Mouse (Mus musculus) gastrocnemius, adult 2 months (tissue): ENCODE data around the gene Abhd12. TPM values are rescaled to one million over a fixed set of nuclear protein-coding genes. Genes with fewer than 3 reads are reported as not detected.

ENCODE experiments used
- DNase-seq: peaks from one replicate; pipeline ENCODE4 v3.0.0; 2022
- H3K27ac ChIP-seq: fragments of 200-600 bp; 2 replicates; pipeline ENCODE4 v1.8.1; 2022; ENCODE audit warnings: mild to moderate bottlenecking
- H3K4me3 ChIP-seq: fragments of 200-600 bp; 2 replicates; pipeline ENCODE4 v1.8.1; 2022; ENCODE audit warnings: mild to moderate bottlenecking, moderate library complexity
- CTCF ChIP-seq: fragments of 200-600 bp; IDR thresholded peaks from 2 replicates; pipeline ENCODE4 v1.8.1; 2022; ENCODE audit warnings: antibody characterized with exemption, mild to moderate bottlenecking, moderate library complexity
- intact Hi-C: fragments of 180-260 bp; cut with DNase I; formaldehyde crosslinking; loops from one replicate; pipeline ENCODE4 v1.15.1; 2025
- total RNA-seq, 2 experiments: library from RNA; stranded (reverse); gene quantifications; 2 replicates each; pipeline ENCODE4 v1.2.3; 2021

Gene Abhd12
- total RNA-seq, 2 experiments from 2014 or later, result 24.3 to 25.4 TPM

DNA sequence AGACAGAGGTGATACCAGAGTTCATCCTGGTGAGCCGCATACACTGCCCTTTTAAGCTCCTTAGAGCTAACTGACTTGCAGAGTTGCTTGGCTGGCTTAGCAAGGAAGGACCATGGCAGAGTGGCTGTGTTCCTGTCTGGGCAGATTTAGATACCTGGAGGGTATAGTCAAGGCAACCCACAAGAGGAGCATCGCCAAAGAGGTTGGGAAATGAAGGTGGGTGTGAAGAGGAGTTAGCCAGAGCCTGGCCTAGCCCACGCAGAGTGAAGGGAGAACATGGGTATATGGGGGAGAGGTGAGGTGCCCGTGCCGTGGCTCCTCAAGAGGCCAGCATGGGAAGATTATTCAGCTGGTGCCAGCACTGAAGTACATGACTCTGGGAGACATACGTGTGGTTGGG lies 91.7 kb downstream of the Abhd12 start:
- H3K27ac ChIP-seq, result no peak overlapping the region
- no peak for TF ChIP-seq CTCF

DNA sequence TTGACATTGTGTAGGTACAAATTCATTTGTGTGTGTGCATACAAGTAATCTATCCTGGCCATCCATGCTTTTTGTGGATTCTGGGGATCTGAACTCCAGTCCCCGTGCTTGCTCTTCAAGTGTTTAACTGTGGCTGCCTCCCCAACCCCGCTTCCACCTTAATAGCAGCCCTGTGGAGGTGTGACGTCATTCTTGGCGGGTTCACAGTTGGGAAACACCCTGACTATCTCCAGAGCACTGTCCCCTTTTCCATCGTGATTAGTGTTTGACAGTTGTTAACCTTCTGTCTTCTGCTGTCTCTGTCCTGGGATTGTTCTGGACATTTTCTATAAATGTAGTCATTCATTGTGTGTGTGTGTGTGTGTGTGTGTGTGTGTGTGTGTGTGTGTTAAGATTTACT lies 93.9 kb downstream of the Abhd12 start:
- no peak overlapping the region for H3K27ac ChIP-seq
- no peak for DNase-seq
- TF ChIP-seq CTCF, result no peak
- intact Hi-C loops, result no loop called here
- H3K4me3 ChIP-seq, result no peak overlapping the region

More for the DNA sequence above, 91.7 kb downstream of the Abhd12 start:
- intact Hi-C loops, result no loop called here
- no peak for DNase-seq
- H3K4me3 ChIP-seq, result no peak overlapping the region

DNA sequence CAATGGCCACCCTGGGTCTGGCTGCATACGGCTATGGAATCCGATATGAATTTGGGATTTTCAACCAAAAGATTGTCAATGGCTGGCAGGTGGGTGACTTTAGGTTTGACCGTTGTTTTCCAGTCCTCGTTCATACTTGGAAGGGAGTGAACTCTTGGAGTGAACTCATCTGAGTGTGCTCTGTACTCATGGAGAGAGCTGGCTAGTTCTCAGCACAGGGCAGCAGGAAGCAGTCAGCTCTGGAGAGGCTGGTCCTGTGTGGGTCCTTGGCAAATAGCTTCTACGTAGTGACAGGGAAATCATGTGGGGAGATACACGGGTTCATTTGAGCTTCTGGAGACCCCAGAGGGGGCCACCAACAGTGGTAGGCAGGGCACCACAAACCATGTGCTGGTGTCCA lies 95.7 kb downstream of the Abhd12 start:
- no peak for TF ChIP-seq CTCF
- Histone ChIP-seq H3K4me3 (no peak overlapping the region), H3K27ac (no peak overlapping the region)
- no peak for DNase-seq
- intact Hi-C loops, result no loop called here

DNA sequence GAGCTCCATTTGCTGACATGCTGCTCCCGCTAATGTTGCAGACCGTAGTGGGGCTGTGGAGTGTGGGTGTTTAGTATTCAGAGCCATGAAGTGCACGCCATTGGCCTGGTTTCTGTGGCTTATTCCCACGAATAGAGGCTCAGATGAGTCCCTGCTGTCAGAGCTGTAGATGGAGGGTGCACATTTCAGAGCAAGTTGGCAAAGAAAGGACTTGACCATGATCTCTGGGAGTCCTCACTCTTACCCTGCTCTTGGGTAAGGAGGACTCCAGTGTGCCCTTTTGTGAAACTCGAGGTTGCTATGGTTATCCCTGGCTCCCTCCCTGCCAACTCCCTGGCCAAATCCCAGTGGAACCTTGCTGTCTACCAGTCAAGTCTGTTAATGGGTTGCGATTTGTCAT lies 96.2 kb downstream of the Abhd12 start:
- H3K27ac ChIP-seq, result no peak overlapping the region
- H3K4me3 ChIP-seq, result no peak overlapping the region
- TF ChIP-seq CTCF, result no peak
- no peak for DNase-seq
- intact Hi-C loops, result no loop called here

DNA sequence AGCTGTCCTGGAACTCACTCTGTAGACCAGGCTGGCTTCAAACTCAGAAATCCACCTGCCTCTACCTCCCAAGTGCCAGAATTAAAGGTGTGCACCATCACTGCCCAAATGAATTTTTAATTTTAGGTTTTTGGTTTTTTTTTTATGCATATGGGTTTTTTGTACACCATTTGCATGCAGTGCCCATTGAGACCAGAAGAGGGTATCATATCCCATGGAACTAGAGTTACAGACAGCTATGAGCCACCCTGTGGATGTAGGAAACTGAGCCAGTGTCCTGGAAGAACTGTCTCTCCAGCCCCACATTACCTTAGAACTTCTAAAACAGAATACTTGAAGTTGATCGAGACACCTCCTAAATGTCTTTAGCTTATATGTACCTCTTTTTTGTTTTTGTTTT lies 101.5 kb downstream of the Abhd12 start:
- peak; percentile 63 for TF ChIP-seq CTCF
- Histone ChIP-seq H3K27ac (no peak overlapping the region), H3K4me3 (no peak overlapping the region)
- intact Hi-C loops, result loop anchor here (2.0 kb wide), 1 partner anchor 198 kb away; no protein-coding TSS in a partner anchor
- DNase-seq, result no peak

DNA sequence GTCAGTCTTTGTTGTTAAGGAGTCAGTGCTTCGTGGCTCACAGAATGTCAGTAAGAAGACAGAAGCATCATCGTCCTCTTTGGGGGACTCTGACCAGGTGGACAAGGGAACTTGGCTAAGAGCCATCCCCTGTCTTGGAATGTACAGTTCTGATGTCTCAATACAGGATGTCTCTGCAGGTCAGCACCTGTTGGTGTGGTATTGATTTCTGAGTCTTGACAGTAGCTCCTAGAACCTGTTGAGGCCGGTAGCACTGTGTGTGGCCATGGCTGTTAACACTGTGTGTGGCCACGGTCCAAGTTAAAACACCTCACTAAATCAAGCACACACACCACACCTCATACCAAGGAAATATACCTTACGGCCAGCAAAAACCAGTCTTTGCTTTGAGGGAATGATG lies 103.9 kb downstream of the Abhd12 start:
- Histone ChIP-seq H3K27ac (no peak overlapping the region), H3K4me3 (no peak overlapping the region)
- no peak for DNase-seq
- TF ChIP-seq CTCF, result no peak
- intact Hi-C loops, result no loop called here

DNA sequence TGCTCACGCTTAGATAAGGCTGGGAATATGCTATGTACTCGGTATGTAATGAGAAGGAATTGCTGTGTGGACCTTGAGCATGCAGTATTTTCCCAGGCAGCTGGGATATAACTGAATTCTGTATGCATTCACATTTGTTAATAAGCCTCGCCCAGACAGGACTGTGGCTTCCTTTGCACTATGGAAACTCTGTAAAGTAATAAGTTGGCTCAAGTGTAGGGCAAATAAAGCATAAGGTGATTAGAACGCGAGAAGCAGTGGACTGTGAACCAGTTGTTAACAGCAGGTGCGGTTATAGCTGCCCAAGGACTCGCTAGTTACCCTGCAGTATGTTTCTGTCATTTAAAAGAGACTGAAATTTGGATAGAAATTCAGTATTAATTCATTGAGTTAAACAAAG lies 106.5 kb downstream of the Abhd12 start:
- no peak for TF ChIP-seq CTCF
- DNase-seq, result no peak
- no peak overlapping the region for H3K4me3 ChIP-seq
- intact Hi-C loops, result no loop called here
- H3K27ac ChIP-seq, result no peak overlapping the region

DNA sequence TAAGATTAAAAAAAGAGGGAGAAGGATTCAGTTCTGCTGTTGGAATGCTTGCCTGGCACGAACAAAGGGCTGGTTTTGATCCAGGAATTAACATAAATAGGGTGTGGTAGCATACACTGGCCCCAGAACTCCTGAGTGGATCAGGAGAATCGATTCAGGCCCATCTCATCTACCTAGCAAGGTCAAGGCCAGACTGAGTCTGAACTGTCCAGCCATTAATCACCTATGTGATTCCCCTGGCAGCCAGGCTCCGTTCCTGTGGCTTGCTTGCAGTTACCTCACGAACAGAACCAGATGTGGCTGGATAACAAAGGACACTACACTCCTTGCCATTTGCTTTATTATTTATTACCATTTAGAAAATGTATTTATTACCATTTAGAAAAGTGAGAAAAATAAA lies 111.2 kb downstream of the Abhd12 start:
- no peak overlapping the region for H3K4me3 ChIP-seq
- intact Hi-C loops, result no loop called here

DNA sequence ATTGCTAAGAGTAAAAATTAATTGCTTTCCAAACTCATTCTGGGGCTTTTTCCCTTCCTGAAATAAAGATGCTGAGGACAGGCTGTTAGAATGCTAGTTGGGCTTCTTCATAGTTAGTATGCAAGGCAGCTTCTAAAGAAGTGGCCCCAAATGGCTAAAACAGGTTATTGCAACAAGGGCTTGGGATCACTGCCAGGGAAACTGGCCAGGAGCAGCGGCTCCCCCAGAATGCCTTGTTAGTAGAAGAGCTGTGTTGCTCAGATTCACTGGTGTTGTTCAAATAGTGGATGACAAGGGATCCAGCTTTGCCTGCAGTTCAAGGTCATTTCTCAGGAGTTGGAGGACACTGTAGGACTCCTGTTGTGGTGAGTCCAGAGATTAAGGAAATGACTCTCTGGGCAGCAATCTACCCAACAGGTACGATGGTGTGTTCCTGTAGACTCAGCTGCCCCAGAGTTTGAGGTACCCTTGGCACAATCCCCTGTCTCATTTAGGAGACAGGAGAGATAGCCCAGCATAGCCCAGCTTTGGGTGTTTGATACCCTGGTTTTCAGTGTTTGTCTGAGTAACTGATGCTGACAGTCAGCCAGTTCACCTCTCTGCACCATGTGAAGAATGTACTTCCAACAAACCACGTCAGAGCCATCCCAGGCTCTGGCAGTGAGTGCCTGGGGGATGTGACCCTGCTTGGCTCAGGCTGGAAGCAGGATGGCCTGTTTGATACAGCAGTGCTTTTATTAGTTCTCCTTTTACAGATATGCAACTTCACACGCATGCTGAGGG lies 115.6 kb downstream of the Abhd12 start:
- Histone ChIP-seq H3K4me3 (peak overlapping the region; percentile 13), H3K27ac (0 out of 2 replicates have a peak overlapping the region, but pooled peaks have one; percentile 13)
- TF ChIP-seq CTCF, result peak; percentile 22; the same call in 1 of the 2 replicates
- intact Hi-C loops, result loop anchor here (5.0 kb wide), 1 partner anchor 37 kb away; no protein-coding TSS in a partner anchor
- DNase-seq, result peak; percentile 85

More for the DNA sequence above, 111.2 kb downstream of the Abhd12 start:
- no peak overlapping the region for H3K27ac ChIP-seq
- no peak for TF ChIP-seq CTCF
- no peak for DNase-seq

DNA sequence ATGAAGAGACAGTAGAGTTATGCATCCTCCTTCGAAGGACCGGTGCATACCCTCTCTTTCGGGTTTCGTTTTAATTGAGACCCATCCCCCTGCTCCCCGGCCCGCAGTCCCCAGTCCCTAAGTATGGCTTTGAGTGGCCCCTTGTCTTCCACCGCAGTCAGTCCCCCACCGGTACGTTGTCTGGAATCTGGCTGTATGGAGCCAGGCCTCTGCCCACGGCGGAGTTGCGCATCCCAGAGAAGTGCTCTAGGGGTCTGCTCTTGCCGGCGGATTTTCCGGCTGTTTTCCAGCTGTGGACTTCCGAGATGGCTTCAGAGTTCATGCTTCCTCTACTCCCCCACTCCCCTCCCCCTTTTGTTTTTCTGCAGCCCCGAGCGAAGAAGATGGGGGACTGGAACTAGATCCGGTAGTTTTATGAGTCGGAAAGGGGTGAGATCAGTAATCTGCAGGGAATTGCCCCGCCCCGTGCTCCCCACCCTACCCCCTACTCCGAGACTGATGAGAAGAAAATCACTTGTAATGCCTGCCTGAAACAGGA lies 117.2 kb downstream of the Abhd12 start:
- DNase-seq, result no peak
- intact Hi-C loops, result loop anchor here (5.0 kb wide), 1 partner anchor 35 kb away; no protein-coding TSS in a partner anchor
- no peak for TF ChIP-seq CTCF
- Histone ChIP-seq H3K27ac (peak overlapping the region; percentile 74), H3K4me3 (peak overlapping the region; percentile 95)

DNA sequence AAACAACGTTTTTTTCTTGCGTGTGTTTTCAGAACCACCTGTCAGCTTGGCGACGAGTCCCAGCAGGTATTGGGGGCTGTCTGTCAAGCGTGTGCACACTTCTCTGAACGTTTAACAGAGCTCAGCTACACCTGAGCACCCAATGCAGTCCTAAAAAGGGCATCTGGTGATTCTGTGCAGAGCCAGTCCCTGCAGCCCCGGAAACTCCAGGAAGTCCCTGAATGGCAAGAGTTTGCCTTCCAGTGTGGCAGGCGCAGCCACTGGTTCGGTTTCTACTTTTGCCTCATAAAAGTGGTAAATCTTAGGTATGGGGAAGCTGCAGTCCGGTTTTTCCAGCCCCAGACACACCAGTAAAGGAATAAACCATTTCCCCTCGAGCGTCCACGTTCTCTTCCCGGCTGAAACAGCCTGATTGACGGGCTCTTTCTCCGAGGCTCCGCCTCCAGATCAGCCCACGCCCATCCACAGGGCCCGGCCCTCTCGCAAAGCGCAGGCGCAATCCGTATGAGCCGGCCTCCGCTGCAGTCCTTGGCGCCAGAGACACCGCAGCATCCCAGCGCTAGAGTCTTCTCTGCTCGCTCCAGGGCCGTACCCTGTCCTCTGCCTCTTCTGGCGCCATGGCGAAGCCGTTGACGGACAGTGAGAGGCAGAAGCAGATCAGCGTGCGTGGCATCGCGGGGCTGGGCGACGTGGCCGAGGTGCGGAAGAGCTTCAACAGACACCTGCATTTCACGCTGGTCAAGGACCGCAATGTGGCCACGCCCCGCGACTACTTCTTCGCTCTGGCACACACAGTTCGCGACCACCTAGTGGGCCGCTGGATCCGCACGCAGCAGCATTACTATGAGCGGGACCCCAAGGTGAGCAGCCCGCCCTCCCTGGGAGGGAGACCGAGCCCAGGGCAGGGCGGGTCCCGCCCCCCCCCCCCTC lies 118.0 kb downstream of the Abhd12 start, which contains the start of gene Pygb:
TSS of gene Pygb (plus strand) at position 485 of the 930 bp plus-strand sequence.
- H3K4me3 ChIP-seq, result peak within 1 kb of the TSS; percentile 95
- TF ChIP-seq CTCF, result no peak
- intact Hi-C loops, result loop anchor here (5.0 kb wide), 1 partner anchor 34 kb away; no protein-coding TSS in a partner anchor
- peak within 1 kb of the TSS; percentile 74 for H3K27ac ChIP-seq
- DNase-seq, result peak; percentile 91

DNA sequence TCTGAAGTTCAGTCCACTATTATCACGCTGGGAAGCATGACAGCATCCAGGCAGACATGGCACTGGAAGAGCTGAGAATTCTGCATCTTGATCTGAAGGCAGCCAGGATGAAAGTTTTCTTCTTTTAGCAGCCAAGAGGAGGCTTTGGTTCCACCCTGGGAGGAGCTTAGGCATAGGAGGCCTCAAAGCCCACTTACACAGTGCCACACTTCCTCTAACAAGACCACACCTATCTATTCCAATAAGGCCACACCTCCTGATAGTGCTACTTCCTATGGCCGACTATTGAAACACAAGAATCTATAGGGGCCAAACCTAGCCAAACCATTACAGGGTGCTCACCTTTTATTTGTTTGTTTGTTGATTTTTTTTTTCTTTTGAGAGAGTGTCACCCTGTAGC lies 121.7 kb downstream of the Abhd12 start:
- intact Hi-C loops, result no loop called here
- Histone ChIP-seq H3K27ac (no peak overlapping the region), H3K4me3 (no peak overlapping the region)
- no peak for DNase-seq
- TF ChIP-seq CTCF, result no peak

Other genes starting within 250 kb of the Abhd12 start
- 10 to 100 TPM; 12.9 to 38.7 TPM for gene Acss1, start 236.2 kb downstream of the Abhd12 start, total RNA-seq
- gene Vsx1, start 215.4 kb downstream of the Abhd12 start, total RNA-seq, result not detected
- gene Entpd6, start 155.7 kb downstream of the Abhd12 start, total RNA-seq, result 1 to 10 TPM; 7.4 to 8.3 TPM
- 1 to 10 TPM; 4.9 to 5.5 TPM for gene Pygb, start 118.0 kb downstream of the Abhd12 start, total RNA-seq
- 1 to 10 TPM; 2.2 to 2.4 TPM for gene Gins1, start 659 bp upstream of the Abhd12 start, total RNA-seq
- under 1 TPM; 0.50 to 0.51 TPM for gene Ninl, start 134.6 kb upstream of the Abhd12 start, total RNA-seq
- gene Nanp, start 134.7 kb upstream of the Abhd12 start, total RNA-seq, result 1 to 10 TPM; 2.6 to 3.8 TPM
- not detected for gene Gm14151, start 187.6 kb upstream of the Abhd12 start, total RNA-seq
- not detected for gene Gm14147, start 193.5 kb upstream of the Abhd12 start, total RNA-seq